Mouse (Mus musculus): Measurements from ENCODE around the gene Fah. TPM values are rescaled to one million over a fixed set of nuclear protein-coding genes. Genes with fewer than 3 reads are reported as not detected.

The Fah gene
- total RNA-seq (2021) = 10 to 100 TPM; 13.1 to 13.6 TPM
- long read RNA-seq, experiment 1, transcript Fah-201 (14 exons, 1,585 nt) = major isoform, 10 of 14 reads
- long read RNA-seq, experiment 1, partial matches to known transcripts = 1 of 14 reads
- long read RNA-seq, experiment 1, other reads (novel, unspliced or antisense) = 3 of 14 reads
- long read RNA-seq, experiment 2, transcript Fah-201 (14 exons, 1,585 nt) = major isoform, 7 of 15 reads
- long read RNA-seq, experiment 2, partial matches to known transcripts = 4 of 15 reads
- long read RNA-seq, experiment 2, other reads (novel, unspliced or antisense) = 4 of 15 reads

DNA sequence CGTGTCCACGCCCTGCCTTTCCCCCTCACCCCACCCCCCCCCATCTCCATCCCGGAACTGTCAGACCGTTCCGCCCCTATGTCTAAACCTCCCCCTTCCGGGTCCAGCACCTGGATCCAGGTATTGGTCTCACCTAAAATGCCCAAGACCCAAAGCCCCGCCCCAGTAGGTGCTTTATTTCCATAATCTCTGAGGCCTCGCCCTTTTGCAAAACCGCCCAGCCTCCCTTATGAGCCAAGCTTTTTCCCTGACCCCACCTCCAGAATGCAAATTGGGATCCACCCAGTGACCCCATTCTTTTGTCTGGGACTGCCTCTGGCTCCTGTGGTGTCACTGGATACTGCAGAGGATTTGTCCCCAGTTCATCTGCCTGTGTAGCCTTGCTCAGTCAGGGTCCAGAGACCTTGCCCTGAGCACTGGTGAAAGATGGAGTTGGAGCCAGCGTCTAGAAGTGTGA lies at the start of gene Fah:
Gene Fah (minus strand): TSS at position 430 of the 457 bp plus-strand sequence.
- DNase-seq (ENCODE audit: low spot score in 2 of 2) = peak in 1 of 2 experiments; percentile 22
- intact Hi-C loops (cut with DNase I) = no loop called here

GRCm38 (mm10) chr7:84652740-84653139 lies 46.2 kb upstream of the Fah start:
- intact Hi-C loops (cut with DNase I) = no loop called here
- no peak for DNase-seq (ENCODE audit: low spot score in 2 of 2)

DNA sequence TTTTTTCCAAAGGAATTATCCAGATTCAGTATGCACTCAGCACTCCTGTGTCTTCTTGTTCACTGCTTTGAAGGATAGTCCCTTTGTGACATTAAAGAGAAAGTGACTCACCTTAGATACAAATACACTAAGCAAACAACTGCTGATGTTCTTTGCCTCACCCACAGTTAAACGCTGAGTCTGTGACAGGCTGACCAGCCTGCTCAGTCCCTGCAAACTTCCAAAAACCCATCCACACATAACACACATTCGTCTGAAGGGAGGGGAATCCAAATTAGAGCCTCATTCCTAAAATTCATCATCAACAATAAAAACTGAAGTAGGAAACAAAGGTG lies 45.4 kb upstream of the Fah start:
- intact Hi-C loops (cut with DNase I) = no loop called here
- DNase-seq (ENCODE audit: low spot score in 2 of 2) = no peak

DNA sequence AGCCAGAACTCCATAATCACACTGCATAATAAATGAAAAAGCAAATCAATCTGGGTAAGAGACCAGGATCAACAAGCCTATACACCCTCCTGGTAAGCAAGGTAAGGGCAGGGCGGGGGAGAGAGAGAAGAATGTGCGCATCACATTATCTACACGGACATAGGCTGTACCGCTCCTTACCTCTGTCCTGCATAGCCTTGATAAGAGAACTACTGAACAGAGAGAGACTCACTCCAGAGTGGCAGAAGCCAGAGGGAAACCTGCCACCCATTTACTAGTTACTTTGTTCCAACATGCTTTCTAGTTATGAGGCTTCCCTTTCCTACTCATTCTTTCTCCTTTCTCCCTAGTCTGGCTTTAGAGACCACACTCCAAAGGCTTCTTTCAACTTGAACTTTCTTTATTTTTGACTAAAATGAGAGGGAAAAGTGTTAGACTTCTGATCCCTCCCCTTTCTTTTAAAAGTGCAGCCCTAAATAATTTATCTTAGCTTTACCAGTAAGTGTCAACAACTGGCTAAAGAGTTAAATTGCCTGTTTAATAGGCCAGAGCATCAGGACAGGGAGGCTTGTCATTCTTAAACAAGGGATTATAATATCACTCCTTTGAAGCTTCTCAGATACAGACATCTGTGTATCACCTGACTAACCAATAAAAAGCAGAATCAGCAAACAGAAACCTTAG lies 44.9 kb upstream of the Fah start:
- no peak for DNase-seq (ENCODE audit: low spot score in 2 of 2)
- intact Hi-C loops (cut with DNase I) = no loop called here

DNA sequence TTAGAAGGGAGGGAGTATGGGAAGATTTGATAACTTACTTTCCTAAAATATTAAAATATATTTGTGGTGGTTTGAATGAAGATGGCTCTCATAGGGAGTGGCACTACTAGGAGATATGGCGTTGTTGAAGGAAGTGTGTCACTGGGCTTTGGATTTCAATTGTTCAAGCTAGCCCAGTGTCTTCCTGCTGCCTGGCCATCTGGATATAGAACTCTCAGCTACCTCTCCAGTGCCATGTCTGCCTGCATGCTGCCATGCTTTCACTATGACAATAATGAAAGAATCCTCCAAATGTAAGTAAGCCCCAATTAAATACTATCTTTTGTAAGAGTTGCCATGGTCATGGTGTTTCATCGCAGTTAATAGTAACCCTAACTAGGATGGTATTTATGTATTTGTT lies 42.5 kb upstream of the Fah start:
- intact Hi-C loops (cut with DNase I) = no loop called here
- DNase-seq (ENCODE audit: low spot score in 2 of 2) = no peak

DNA sequence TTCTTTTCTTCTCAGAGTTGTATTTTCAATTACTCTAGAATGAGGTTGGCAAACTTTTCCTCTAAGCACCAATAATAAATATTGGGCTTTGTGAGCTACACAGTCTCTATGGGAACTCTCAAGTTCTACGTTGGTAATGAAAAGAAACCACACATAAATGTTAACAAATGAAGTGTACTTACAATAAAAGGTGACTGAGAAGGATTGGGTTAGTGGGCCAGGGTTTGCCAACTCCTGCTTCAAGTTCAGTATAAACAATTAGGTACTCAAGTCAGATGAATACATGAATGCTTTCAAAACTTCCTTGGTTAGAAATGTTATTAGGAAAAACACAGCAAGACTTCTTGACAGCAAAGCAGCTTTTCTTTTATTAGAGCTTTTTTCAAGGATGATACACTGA lies 39.7 kb upstream of the Fah start:
- intact Hi-C loops (cut with DNase I) = no loop called here
- DNase-seq (ENCODE audit: low spot score in 2 of 2) = no peak

DNA sequence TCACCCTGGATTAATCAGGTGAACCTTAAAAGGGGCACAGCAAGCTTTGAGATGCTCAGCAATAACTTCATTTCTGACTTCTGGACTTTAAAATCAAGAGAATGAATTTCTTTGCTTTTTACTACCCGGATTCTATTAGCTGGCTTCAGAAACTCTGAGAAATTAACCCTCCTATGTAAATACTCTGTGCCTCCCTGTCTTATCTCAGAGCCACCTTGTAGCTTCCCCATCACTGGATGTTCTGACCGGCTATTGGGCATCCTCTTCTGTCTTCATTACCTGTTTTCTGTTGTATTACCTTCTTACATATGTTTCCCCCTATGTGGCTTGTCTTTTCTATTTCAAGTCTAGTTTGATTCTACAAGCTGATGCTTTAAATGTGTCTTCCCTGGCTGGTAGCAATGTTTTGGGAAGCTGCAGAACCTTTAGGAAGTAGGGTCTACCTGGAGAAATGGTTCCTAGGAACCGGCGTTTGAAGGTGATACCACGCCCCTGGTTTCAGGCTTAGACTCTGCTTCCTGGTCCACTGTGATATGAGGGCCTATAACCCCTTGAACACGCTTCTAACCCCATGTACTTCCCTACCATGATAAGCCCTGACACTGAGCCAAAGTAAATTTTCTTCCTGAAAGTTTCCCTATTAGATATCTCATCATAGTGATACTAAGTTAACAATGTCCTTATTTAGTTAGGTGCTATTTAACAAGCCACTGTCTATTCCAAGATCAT lies 36.9 kb upstream of the Fah start:
- intact Hi-C loops (cut with DNase I) = no loop called here
- no peak for DNase-seq (ENCODE audit: low spot score in 2 of 2)

- intact Hi-C loops (cut with DNase I) = no loop called here
- no peak for DNase-seq (ENCODE audit: low spot score in 2 of 2)
These were observed 35.8 kb upstream of the Fah start for GRCm38 (mm10) chr7:84642159-84642928.

DNA sequence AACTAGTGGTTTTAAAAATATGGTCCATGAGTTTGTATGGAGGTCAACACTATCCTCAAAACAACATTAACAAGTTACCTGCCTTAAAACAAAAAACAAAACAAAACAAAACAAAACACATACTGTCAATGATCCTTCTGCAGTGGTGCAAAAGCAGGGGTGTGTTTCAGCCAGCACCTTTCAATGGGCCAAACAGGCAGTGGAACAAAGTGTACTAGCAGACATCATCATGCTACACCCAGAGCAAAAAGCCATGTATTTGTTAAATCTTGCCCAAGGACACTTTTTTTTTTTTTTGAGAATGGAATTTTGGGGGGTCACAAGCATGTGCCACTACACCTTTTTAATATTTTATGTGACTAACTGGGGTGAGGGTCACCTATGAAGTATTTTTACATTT lies 30.4 kb upstream of the Fah start:
- intact Hi-C loops (cut with DNase I) = no loop called here
- DNase-seq (ENCODE audit: low spot score in 2 of 2) = no peak

DNA sequence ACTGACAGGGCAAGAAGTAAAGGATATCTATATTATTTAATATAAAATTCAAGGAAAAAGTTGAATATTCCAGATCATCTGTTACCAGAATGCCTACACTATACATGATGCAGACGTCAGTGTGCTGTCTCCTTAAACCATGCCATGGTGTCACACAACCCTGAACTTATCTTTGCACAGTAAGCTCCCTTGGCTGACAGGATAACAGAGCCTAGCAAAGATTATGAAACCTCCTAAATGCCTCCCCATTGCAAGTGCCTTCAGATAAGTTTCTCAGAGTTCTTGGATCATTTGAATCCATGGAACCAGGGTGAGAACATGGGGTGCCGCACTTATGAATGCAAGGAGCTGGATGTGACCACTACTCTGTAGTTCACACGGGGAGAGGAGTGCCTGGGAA lies 25.4 kb upstream of the Fah start:
- DNase-seq (ENCODE audit: low spot score in 2 of 2) = no peak
- intact Hi-C loops (cut with DNase I) = no loop called here

GRCm38 (mm10) chr7:84623718-84624117 lies 17.2 kb upstream of the Fah start:
- no peak for DNase-seq (ENCODE audit: low spot score in 2 of 2)
- intact Hi-C loops (cut with DNase I) = no loop called here

DNA sequence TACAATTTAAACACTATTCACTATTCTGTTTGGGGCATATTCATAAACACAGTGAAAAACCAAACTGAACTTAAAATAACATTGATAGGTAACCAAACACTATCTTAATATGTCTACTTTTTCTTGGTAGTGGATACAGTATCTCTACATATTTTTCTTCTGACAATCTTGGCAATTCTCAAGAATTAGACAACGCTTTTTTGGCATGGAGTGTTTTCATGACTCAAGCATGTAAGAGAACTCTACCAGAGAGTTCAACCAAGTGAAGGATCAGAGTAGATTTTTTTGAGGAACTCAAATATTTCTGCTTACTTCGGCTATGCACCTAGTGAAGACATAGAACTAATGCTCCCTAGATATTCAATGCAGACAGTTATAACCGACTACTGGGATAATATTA lies 14.4 kb upstream of the Fah start:
- intact Hi-C loops (cut with DNase I) = no loop called here
- no peak for DNase-seq (ENCODE audit: low spot score in 2 of 2)

- intact Hi-C loops (cut with DNase I) = no loop called here
- DNase-seq (ENCODE audit: low spot score in 2 of 2) = no peak
These were observed 12.4 kb upstream of the Fah start for GRCm38 (mm10) chr7:84618951-84619350.

DNA sequence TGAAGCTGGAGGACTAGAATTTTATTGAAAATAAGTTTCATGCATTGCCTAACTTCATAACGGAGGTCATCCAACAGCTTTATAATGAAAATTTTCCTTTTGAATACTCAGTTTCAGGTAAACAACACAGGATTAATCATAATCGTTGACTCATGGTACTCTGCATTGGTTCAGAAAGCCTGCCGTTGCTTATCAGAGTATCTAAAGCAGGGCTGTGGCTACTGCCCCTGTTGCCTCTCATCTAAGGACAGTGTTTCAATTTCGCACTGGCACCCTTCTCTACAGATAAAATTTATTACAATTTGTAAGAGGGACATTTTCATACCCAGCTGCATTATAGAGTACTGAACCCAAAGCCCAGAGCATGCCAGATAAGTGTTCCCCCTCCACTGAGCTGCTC lies 5.9 kb upstream of the Fah start:
- no peak for DNase-seq (ENCODE audit: low spot score in 2 of 2)
- intact Hi-C loops (cut with DNase I) = no loop called here

- intact Hi-C loops (cut with DNase I) = no loop called here
These were observed 5.1 kb upstream of the Fah start for GRCm38 (mm10) chr7:84611609-84612008.

DNA sequence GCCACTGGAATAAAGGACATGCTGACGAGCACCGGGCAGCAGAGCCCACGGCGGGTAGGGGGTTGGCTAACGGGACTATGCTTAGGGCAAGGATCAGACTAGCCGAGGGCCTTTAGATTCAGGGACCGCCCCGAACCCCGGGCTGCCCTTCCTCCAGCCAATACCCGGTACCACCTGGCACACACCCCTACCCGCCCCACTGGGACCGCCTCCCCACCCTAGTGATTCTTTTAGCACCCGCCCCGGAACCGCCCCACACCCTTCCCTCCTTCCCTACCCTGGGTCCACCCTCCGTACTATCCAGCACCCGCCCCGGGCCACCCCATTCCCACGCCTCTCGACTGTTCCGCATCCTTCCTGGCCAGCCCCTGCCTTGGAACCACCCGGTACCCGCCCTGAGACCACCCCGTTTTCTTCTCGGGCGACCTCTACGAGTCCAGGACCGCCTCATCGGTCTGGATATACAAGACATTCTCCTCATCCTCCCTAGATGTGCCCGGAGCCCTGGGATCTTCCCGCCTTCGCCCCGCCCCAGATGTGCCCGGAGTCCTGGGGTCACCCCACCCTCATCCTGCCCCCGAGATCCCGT lies 724 bp downstream of the Fah start:
- intact Hi-C loops (cut with DNase I) = no loop called here

More at GRCm38 (mm10) chr7:84611609-84612008, 5.1 kb upstream of the Fah start:
- DNase-seq (ENCODE audit: low spot score in 2 of 2) = no peak

DNA sequence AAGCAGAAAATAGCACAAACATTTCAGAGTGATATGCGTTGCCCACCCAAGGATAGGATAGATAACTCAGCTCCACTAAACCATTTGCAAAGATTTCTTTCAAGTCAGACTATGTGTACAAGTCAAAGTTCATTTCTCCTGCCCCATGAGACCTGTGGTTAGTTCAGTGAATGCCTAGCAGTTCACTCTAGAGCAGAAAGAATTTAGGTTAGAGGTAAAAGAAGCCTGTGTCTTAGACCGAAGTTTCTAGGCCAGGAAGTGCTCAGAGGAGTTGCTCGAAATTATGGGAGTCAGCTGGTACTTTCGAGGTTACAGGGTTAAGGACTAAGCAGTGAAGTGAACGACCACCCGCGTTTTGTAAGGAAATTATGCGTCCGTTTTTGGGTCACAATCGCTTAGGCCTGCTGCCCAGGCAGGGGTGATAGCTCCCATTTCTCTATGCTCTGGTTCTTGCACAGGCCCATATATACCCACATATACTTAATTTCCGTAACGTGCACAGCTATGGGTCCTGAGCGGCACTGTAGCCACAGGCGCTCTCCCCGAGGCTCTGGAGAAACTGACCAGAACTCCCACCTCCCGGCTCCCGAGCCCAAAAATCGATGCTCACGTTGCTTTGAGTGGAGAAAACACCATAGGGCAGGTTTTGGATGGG lies 1.4 kb downstream of the Fah start:
- intact Hi-C loops (cut with DNase I) = no loop called here
- no peak for DNase-seq (ENCODE audit: low spot score in 2 of 2)

More for the DNA sequence above, 724 bp downstream of the Fah start:
- DNase-seq (ENCODE audit: low spot score in 2 of 2) = peak; percentile 50 to 75

DNA sequence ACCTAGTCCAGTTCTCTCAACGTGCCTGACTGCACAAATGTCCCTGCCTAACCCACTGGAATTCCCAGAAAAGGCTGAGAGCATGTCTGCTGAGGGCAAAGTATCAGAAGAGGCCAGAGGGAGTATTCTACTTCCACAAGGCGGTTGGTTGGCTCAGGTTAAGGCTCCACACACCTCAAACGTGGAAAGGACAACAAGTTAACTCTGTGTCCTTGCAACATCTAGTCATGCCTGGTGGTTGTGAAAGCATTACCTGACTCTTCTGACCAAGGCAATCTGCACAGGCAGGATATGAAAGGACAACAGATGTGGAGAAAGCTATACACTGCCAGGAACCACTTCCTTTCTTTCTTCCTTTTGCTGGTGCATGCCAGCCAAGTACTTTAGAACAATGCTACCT lies 2.0 kb downstream of the Fah start:
- intact Hi-C loops (cut with DNase I) = loop anchor here (5.0 kb wide), 2 partner anchors 68 to 83 kb away; partner anchors contain the start of gene Zfand6

GRCm38 (mm10) chr7:84601331-84601730 lies 5.2 kb downstream of the Fah start:
- no peak for DNase-seq (ENCODE audit: low spot score in 2 of 2)
- intact Hi-C loops (cut with DNase I) = loop anchor here (5.0 kb wide), 2 partner anchors 71 to 86 kb away; partner anchors contain the start of gene Zfand6

More for the DNA sequence above, 2.0 kb downstream of the Fah start:
- no peak for DNase-seq (ENCODE audit: low spot score in 2 of 2)

All from left cerebral cortex, postnatal 14 days (tissue).